Mouse (Mus musculus) erythroblast, embryonic 14.5 days (primary cell): ENCODE results near the gene Rcc1l.

Experiments used
- GATA1 ChIP-seq: IDR thresholded peaks from 2 replicates; pipeline ENCODE4 v1.6.1; 2012; ENCODE audit warnings: low read length, inconsistent platforms, mixed read lengths
- TAL1 ChIP-seq: IDR thresholded peaks from 3 replicates; pipeline ENCODE4 v1.6.1; 2012; ENCODE audit warnings: low read length, inconsistent platforms, mixed read lengths

DNA sequence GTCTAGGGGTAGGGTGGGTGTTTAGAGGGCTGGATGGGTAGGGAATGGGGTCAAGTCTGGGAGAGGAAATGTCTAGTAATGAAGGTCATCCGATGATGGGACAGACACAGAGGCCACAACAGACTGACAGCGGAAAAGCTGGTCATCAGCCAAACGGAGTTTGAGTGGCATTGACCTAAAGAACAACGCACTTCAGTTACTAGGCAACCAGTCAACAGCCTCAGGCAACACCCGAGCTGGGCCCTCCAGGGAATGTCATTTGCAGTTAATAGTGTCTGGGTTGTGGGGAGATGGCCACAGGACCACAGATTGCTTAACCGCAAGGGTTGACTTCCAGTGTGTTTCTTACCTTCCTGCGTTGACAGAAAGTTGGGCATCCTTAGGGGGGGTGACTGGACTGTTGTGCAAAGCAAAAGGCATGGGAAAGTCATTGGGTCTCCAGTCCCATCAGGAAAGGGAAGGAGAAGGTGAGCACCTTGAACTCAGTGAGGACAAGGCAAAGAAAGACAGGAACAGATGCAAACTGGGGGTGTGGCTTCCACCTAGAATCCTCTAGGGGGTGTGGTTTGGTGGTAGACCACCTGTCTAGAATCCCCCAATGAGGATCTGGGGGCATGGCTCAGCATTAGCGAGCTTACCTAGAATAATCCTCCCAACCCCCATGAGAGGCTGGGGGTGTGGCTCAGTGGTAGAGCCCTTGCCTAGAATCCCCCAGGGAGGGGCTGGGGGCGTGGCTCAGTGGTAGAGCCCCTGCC is 55.3 kb downstream of the Rcc1l start:
- TF ChIP-seq TAL1 (no peak), GATA1 (no peak)
